Mouse (Mus musculus): ENCODE measurements around the gene Zfp746.

DNA sequence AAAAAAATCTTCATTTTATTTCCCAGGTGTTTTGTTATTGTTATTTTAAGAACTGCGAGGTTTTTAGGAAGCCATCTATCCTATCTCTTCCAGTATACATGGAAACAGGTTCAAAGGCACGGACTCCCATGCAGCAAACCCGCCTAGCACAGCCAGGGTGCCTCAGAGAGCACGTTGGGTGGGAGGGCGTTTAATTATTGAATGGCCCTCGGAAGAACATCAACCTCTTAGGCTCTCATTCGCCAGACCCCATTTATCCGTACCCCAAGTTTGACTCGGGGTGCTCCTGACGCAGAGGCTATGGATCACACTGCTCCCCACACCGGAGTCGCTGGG is 39.3 kb downstream of the Zfp746 start:
- TF ChIP-seq E2F4 (IDR thresholded peaks at IDR 0.05; ENCODE audit: insufficient read depth) (no peak), POLR2A (IDR thresholded peaks at IDR 0.05; ENCODE audit: insufficient read length, low read depth) (no peak)

All from myocyte (in vitro differentiated cells).